Mouse (Mus musculus) forebrain, embryonic 13.5 days (tissue): ENCODE measurements around the gene Tspan9. TPM values are rescaled to one million over a fixed set of nuclear protein-coding genes. Genes with fewer than 3 reads are reported as not detected.

Source experiments
- ATAC-seq: fragments of 200-750 bp; cut with Nextera tagmentation; 2 replicates; pipeline ENCODE4 v1.8.0; 2017
- H3K27ac ChIP-seq: fragments of 300-500 bp; sonication (generic); 2 replicates; pipeline ENCODE4 v1.5.1; 2015; ENCODE audit warnings: inconsistent platforms, mild to moderate bottlenecking, moderate library complexity
- H3K27me3 ChIP-seq: fragments of 300-500 bp; sonication (generic); 2 replicates; pipeline ENCODE4 v1.6.1; 2015; ENCODE audit warnings: mild to moderate bottlenecking, inconsistent platforms
- H3K36me3 ChIP-seq: fragments of 300-500 bp; sonication (generic); 2 replicates; pipeline ENCODE4 v1.6.1; 2015; ENCODE audit warnings: mild to moderate bottlenecking, inconsistent platforms; ENCODE audit not compliant: poor library complexity, severe bottlenecking
- H3K4me1 ChIP-seq: fragments of 300-500 bp; sonication (generic); 2 replicates; pipeline ENCODE4 v1.6.1; 2015; ENCODE audit warnings: inconsistent platforms
- H3K4me2 ChIP-seq: fragments of 300-500 bp; sonication (generic); 2 replicates; pipeline ENCODE4 v1.6.1; 2015; ENCODE audit warnings: inconsistent platforms, mild to moderate bottlenecking, moderate library complexity
- H3K4me3 ChIP-seq: fragments of 300-500 bp; sonication (generic); 2 replicates; pipeline ENCODE4 v1.5.1; 2015; ENCODE audit warnings: mild to moderate bottlenecking, inconsistent platforms
- H3K9ac ChIP-seq: fragments of 300-500 bp; sonication (generic); 2 replicates; pipeline ENCODE4 v1.6.1; 2015; ENCODE audit warnings: mild to moderate bottlenecking, inconsistent platforms
- H3K9me3 ChIP-seq: fragments of 300-500 bp; sonication (generic); replicated peaks from 2 replicates; pipeline ENCODE4 v1.6.1; 2016; ENCODE audit warnings: inconsistent platforms
- WGBS: fragments of 180-500 bp; shearing (Covaris S2); methylation state at CpG from one replicate; pipeline ENCODE4 v1.1.7; 2015; 5-methylcytosine and 5-hydroxymethylcytosine counted together
- polyA plus RNA-seq: library from polyadenylated mRNA; unstranded; fragments of >200 nt; fragmentation: Nextera tagmentation; extraction: Ambion mirVana; gene quantifications from 2 replicates; pipeline ENCODE4 v1.2.1, GENCODE M21; 2015

The Tspan9 gene
- polyA plus RNA-seq, 1 experiment from 2014 or later, result 20.6 TPM

DNA sequence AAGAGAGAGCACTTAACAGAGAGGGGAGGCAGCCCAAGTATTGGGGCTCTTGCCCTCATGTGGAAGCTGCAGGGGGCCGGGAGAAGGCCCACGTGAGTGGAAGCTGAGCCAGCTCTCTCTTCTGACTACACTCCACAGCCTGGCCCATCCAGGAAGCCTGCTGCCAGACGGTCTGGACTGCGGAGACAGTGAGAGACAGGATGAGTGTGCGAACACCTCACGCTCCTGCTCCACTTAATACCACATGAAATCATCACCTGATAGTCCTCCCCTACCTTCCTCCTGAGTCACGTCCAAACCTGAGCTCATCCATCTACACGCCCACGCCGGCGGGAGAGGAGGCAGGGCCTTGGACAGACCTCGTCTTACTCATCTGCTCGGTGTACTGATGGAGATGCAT lies 81.2 kb downstream of the Tspan9 start:
- H3K27ac ChIP-seq, result no peak overlapping the region
- ATAC-seq, result no peak
- WGBS, result 88% methylated on average over 13 of the region's 13 CpGs
- no peaks in the 10 kb centered on the region for H3K36me3 ChIP-seq
- H3K4me1 ChIP-seq, result peaks cover 22% of the 10 kb centered on the region
- no peak overlapping the region for H3K9ac ChIP-seq
- H3K4me2 ChIP-seq, result no peak overlapping the region
- H3K4me3 ChIP-seq, result no peak overlapping the region
- H3K9me3 ChIP-seq, result no peaks in the 10 kb centered on the region
- H3K27me3 ChIP-seq, result no peaks in the 10 kb centered on the region

DNA sequence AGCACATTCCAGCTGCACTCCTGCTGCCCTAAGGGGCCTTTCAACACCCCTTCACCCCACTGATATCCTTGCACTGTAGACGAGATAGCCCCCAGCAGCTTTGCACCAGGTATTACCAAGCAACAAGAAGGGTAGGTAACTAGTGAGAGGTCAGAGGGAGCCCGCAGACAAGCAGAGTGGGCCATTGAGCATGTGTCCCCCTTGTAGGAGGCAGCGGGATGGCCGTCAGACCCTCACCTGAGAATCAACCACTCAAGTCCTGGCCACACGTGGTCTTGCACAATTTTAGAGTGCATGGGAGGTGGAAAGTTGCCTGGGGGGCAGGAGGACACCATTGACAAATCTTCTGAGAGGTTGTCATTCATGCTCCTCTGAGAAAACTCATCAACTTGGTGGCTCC lies 82.1 kb downstream of the Tspan9 start:
- no peak for ATAC-seq
- Histone ChIP-seq H3K9ac (no peak overlapping the region), H3K36me3 (no peaks in the 10 kb centered on the region), H3K9me3 (no peaks in the 10 kb centered on the region), H3K4me1 (peaks cover 22% of the 10 kb centered on the region), H3K4me2 (no peak overlapping the region), H3K27me3 (no peaks in the 10 kb centered on the region), H3K4me3 (no peak overlapping the region), H3K27ac (no peak overlapping the region)
- 84% methylated on average over 5 of the region's 5 CpGs for WGBS

DNA sequence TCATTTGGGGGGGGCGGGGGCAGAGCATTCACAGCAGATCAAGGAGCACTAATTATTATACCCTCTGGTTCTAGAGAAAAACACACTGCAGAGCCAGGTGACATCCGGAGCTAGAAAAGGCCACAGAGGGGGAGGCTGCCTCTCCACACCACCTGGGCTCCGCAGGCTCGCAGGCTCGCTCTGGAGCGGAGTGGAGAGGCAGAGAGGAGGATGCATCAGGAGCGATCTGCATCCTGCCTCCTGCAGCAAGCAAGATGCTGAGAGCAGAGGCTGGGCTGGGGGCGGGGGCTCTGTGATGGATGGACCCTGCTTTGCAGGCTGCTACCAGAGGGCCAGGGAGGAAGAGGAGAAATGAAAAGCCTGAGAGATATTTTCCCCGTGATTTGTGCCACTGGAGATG lies 84.8 kb downstream of the Tspan9 start:
- no peaks in the 10 kb centered on the region for H3K9me3 ChIP-seq
- H3K4me3 ChIP-seq, result no peak overlapping the region
- no peaks in the 10 kb centered on the region for H3K27me3 ChIP-seq
- 33% methylated on average over 9 of the region's 9 CpGs for WGBS
- H3K27ac ChIP-seq, result peak overlapping the region; percentile 44
- peaks cover 12% of the 10 kb centered on the region for H3K4me1 ChIP-seq
- no peak overlapping the region; the same call in 1 of the 2 replicates for H3K4me2 ChIP-seq
- ATAC-seq, result no peak
- H3K9ac ChIP-seq, result no peak overlapping the region
- H3K36me3 ChIP-seq, result no peaks in the 10 kb centered on the region

DNA sequence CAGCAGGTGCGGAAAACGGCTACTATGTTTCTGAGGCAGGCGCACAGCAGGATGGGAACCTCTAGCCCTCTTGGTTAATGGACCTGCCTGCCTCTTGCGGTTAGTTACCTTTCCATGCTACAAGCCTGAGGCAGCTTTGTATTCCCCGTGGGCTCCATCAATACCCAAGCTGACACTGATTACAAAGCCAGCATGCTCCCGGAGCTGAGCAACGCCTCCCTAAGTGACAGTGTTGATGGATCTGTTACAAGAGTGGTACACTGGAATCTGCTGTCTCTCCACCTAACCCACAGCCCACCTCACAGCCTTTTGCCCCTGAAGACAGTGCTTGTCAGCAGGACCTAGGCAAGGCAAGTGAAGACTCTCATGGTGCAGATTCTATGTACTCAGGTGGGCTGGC lies 85.2 kb downstream of the Tspan9 start:
- H3K9me3 ChIP-seq, result no peaks in the 10 kb centered on the region
- 0 out of 2 replicates have a peak, but pooled peaks have one; percentile 24 for ATAC-seq
- H3K27ac ChIP-seq, result no peak overlapping the region; the same call in 1 of the 2 replicates
- no peak overlapping the region for H3K4me3 ChIP-seq
- no peak overlapping the region for H3K9ac ChIP-seq
- H3K36me3 ChIP-seq, result no peaks in the 10 kb centered on the region
- H3K4me2 ChIP-seq, result no peak overlapping the region; the same call in 1 of the 2 replicates
- WGBS, result 41% methylated on average over 7 of the region's 7 CpGs
- H3K4me1 ChIP-seq, result peaks cover 12% of the 10 kb centered on the region
- H3K27me3 ChIP-seq, result no peaks in the 10 kb centered on the region

DNA sequence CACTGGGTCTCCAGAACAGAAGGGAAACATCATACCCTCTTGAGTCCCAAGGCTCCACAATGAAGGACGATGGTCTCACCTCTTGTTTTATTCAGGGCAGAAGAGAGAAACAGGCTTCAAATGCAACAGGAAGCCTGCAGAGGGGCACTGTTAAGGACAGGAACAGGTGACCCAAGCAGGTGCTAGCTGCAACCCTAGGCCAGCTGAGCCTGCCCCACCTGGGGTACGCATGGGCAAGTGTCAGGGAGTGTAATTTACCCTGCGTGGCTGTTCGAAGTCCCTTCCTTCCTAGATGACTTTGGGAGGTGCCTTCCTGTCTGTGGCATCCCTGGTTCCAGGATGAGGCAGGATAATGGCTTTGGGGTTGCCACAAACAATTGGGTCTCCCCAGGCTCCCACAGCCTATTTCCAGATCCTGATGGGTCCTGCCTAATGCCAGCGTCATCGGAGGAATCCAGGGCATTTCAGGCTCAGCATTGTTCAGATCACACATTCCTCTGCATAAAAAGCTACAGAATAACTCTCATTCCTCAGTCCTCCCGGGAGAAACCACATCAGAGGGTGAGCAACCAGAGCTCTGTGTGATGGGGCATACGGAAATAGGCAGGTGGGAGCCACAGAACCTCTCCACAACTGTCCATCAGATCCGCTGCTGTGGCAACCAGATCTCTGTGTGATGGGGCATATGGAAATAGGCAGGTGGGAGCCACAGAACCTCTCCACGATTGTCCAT lies 90.2 kb downstream of the Tspan9 start:
- H3K27me3 ChIP-seq, result no peaks in the 10 kb centered on the region
- no peak overlapping the region for H3K4me3 ChIP-seq
- no peak overlapping the region for H3K27ac ChIP-seq
- H3K36me3 ChIP-seq, result no peaks in the 10 kb centered on the region
- H3K4me1 ChIP-seq, result peaks cover 3% of the 10 kb centered on the region
- no peak overlapping the region for H3K9ac ChIP-seq
- ATAC-seq, result no peak
- H3K4me2 ChIP-seq, result no peak overlapping the region
- no peaks in the 10 kb centered on the region for H3K9me3 ChIP-seq
- 67% methylated on average over 10 of the region's 10 CpGs for WGBS

DNA sequence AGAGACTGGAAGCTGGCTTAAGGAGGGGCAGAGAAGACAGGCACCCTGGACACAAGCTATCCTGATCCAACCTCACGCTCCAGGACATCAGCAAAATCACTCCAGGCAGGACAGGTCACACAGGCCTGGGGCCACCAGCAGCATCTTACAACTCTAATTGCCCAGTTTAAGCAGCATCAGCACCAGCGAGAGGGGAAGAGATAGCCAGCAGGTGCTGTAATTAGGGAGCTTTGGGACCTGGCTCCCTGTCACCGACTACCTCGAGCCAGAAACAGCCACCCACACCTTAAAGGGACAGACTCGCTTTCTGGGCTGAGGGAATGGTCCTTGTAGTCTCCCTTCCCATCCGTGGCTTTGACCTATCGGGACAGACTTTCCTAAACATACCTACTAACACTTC lies 95.7 kb downstream of the Tspan9 start:
- Histone ChIP-seq H3K4me3 (no peak overlapping the region), H3K4me2 (no peak overlapping the region)
- ATAC-seq, result no peak

DNA sequence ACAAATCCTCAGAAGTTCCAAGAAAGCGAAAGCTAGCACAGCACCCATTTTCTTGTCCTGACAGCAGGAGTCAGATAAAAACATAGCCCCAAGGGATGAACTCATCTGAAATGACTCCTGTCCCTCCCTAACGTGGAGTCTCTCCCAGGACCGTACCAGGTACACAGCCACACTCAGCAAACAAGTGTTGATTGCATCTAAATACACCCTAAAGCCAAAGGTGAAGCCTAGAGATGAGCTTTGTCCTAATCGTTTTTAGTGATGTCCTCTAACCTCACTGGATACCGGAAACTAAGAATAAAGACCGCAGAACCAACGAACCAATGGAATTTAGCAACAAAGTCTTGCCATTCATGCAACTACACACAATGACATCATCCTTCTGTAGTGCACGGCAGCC lies 96.2 kb downstream of the Tspan9 start:
- Histone ChIP-seq H3K9ac (no peak overlapping the region), H3K27me3 (no peaks in the 10 kb centered on the region), H3K4me1 (0 out of 2 replicates have a peak, but pooled peaks cover 5% of the 10 kb centered on the region), H3K9me3 (no peaks in the 10 kb centered on the region), H3K27ac (no peak overlapping the region), H3K36me3 (no peaks in the 10 kb centered on the region), H3K4me2 (no peak overlapping the region), H3K4me3 (no peak overlapping the region)
- 80% methylated on average over 8 of the region's 8 CpGs for WGBS
- no peak for ATAC-seq

More for the DNA sequence above, 95.7 kb downstream of the Tspan9 start:
- Histone ChIP-seq H3K36me3 (no peaks in the 10 kb centered on the region), H3K27me3 (no peaks in the 10 kb centered on the region), H3K4me1 (0 out of 2 replicates have a peak, but pooled peaks cover 5% of the 10 kb centered on the region), H3K27ac (no peak overlapping the region), H3K9ac (no peak overlapping the region), H3K9me3 (no peaks in the 10 kb centered on the region)
- 53% methylated on average over 7 of the region's 7 CpGs for WGBS

DNA sequence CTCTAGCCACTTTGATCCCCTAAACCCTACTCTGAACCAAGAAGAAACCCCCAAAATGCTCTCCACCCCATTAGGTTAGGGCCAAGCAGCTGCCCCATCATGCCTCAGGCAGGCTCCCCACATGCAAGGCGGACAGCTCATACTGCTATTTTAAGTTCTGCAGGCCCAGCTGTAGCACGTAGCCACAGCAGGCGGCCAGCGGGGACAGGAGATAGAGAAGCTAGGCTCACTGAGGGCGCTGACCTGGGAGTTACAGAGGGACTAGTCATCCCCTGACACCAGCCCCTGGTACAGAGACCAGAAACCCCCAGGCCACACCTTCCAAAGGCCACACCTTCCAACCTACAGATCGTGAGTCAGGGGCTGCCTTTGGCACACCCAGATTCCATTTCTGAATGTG lies 96.6 kb downstream of the Tspan9 start:
- Histone ChIP-seq H3K9ac (no peak overlapping the region), H3K27ac (no peak overlapping the region)

DNA sequence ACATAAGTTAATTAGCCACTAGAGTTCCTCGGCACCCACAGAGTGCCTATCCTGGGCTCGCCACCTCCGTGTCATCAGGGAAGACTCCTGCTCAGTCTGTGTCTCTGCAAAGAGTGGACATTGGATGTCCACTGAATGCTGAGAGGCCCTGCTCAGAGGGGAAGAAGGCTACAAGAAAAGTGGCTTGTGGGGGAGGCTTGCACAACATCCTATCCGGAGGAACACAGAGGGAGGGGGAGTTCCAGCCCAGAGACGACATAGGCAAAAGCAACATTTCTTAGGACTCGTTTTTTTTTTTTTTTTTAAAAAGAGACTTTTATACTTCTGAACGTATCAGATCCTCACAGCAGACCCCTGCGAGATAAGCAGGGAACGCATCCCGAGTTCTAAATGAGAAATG lies 98.7 kb downstream of the Tspan9 start:
- WGBS, result 77% methylated on average over 10 of the region's 10 CpGs
- H3K4me1 ChIP-seq, result 0 out of 2 replicates have a peak, but pooled peaks cover 5% of the 10 kb centered on the region

More for the DNA sequence above, 96.6 kb downstream of the Tspan9 start:
- Histone ChIP-seq H3K4me2 (no peak overlapping the region), H3K36me3 (no peaks in the 10 kb centered on the region), H3K4me1 (0 out of 2 replicates have a peak, but pooled peaks cover 5% of the 10 kb centered on the region), H3K9me3 (no peaks in the 10 kb centered on the region), H3K4me3 (no peak overlapping the region), H3K27me3 (no peaks in the 10 kb centered on the region)
- ATAC-seq, result no peak
- 73% methylated on average over 6 of the region's 6 CpGs for WGBS

DNA sequence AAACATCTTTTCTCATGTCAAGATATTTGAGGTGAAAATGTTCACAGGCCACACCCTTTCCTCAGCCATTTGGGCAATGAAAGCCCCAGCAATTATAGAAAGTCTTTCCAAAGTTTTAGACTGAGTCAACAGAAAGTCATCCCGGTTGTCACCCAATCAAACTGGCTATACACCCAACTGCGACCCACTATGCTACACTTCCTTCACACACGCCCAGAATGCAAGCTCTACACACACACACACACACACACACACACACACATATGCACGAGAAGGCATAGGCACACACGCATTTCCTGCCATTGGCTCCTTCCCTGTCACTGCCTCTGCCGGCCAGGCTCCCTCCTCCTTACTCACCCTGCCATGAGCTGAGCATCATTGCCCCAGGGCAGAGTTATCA lies 99.9 kb downstream of the Tspan9 start:
- H3K36me3 ChIP-seq, result no peaks in the 10 kb centered on the region
- H3K9ac ChIP-seq, result no peak overlapping the region
- H3K4me3 ChIP-seq, result no peak overlapping the region
- H3K27me3 ChIP-seq, result peaks cover 8% of the 10 kb centered on the region; the same call in 1 of the 2 replicates
- H3K9me3 ChIP-seq, result no peaks in the 10 kb centered on the region
- H3K4me2 ChIP-seq, result no peak overlapping the region
- WGBS, result 82% methylated on average over 6 of the region's 6 CpGs
- 0 out of 2 replicates have a peak, but pooled peaks cover 5% of the 10 kb centered on the region for H3K4me1 ChIP-seq
- H3K27ac ChIP-seq, result no peak overlapping the region
- no peak for ATAC-seq

More for the DNA sequence above, 98.7 kb downstream of the Tspan9 start:
- no peak overlapping the region for H3K9ac ChIP-seq
- no peak overlapping the region for H3K4me3 ChIP-seq
- H3K9me3 ChIP-seq, result no peaks in the 10 kb centered on the region
- no peaks in the 10 kb centered on the region for H3K36me3 ChIP-seq
- H3K27ac ChIP-seq, result no peak overlapping the region
- peaks cover under 1% of the 10 kb centered on the region; the same call in 1 of the 2 replicates for H3K27me3 ChIP-seq
- ATAC-seq, result no peak
- H3K4me2 ChIP-seq, result no peak overlapping the region

DNA sequence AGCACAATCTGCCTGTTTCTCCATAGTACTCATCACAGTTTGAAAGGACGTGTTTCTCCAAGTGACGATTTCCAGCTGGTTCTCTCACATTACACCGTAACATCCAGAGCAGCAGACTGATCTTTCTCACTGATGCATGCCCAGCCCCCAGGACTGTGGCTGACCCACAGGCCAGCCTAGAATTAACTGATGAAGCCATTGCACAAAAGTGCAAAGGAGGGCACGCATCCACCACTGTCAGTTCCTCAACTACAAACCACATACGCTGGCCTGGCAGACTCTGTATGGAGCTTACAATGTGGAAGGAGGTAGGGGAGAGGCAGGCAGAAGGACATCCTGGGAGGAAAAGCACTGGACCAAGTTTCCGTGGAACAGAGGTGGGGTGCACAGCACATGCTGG lies 101.6 kb downstream of the Tspan9 start:
- H3K4me3 ChIP-seq, result no peak overlapping the region
- ATAC-seq, result no peak
- H3K36me3 ChIP-seq, result no peaks in the 10 kb centered on the region
- no peak overlapping the region for H3K4me2 ChIP-seq
- 80% methylated on average over 6 of the region's 6 CpGs for WGBS
- H3K9ac ChIP-seq, result no peak overlapping the region
- H3K27me3 ChIP-seq, result peaks cover 24% of the 10 kb centered on the region
- no peaks in the 10 kb centered on the region for H3K9me3 ChIP-seq
- H3K4me1 ChIP-seq, result 0 out of 2 replicates have a peak, but pooled peaks cover 5% of the 10 kb centered on the region
- no peak overlapping the region for H3K27ac ChIP-seq

DNA sequence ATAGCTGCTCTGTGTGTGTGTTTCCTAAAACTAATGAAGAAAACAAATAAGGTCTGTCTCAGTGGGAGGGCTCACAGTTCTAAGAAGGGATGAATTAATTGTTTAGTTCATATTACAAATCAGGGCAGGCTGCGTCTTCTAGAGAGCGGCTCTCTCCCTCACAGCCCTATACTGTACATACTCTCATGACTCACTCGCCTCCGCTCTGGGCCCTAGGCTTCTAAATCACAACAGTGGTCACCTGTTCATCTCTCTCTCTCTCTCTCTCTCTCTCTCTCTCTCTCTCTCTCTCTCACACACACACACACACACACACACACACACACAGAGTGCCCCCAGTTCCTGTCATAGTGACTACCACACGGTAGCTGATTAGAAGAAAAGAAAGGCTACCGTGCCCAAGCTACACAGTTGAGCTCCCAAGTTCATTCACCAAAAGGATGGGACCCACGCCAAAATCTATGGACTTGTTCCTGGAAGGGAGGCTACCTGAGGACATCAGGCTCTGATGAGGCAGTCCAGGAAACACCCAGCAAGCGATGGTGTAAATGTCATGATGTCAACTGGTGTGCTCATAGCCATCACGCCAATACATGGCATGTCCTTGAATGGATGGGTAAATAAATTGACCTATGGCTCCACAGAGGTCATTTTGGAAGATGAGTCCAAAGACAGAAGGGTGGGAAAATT lies 104.2 kb downstream of the Tspan9 start:
- Histone ChIP-seq H3K9me3 (no peaks in the 10 kb centered on the region), H3K27ac (no peak overlapping the region), H3K4me2 (no peak overlapping the region), H3K36me3 (no peaks in the 10 kb centered on the region), H3K27me3 (peaks cover 45% of the 10 kb centered on the region), H3K9ac (no peak overlapping the region), H3K4me1 (peaks cover 20% of the 10 kb centered on the region), H3K4me3 (no peak overlapping the region)
- no peak for ATAC-seq
- WGBS, result 75% methylated on average over 9 of the region's 9 CpGs
